Mouse (Mus musculus) hematopoietic stem cell, adult 5-6 weeks (primary cell): ENCODE measurements around the gene Arrdc5. TPM values are rescaled to one million over a fixed set of nuclear protein-coding genes. Genes with fewer than 3 reads are reported as not detected.
A peak's percentile ranks its signal among the peaks of the same experiment; 100 is the strongest.
"Not testable (repeated sequence)": the region's sequence is repeated elsewhere in the genome, so short reads cannot be mapped to it uniquely, and the experiment has no call there.

Experiments
- ATAC-seq, 2 experiments: fragments of 125-278 bp in 1 of 2; replicated peaks in 1 of 2; 2 replicates each; pipeline ENCODE4 v1.8.0; 2016 to 2017; ENCODE audit warnings: inconsistent platforms in 2 of 2, mild to moderate bottlenecking in 2 of 2, moderate number of reproducible peaks in 2 of 2, low read depth in 1 of 2, moderate TSS enrichment in 1 of 2; ENCODE audit not compliant: low FRiP score in 2 of 2, poor library complexity in 2 of 2, severe bottlenecking in 2 of 2, insufficient read depth in 1 of 2, low TSS enrichment in 1 of 2
- total RNA-seq: library from RNA; stranded (forward); fragments of 172-1452, 232-1000 nt; gene quantifications from 2 replicates; pipeline ENCODE4 v1.2.3, GENCODE M21; 2017

Arrdc5 gene
- total RNA-seq, 1 experiment from 2014 or later, result not detected

DNA sequence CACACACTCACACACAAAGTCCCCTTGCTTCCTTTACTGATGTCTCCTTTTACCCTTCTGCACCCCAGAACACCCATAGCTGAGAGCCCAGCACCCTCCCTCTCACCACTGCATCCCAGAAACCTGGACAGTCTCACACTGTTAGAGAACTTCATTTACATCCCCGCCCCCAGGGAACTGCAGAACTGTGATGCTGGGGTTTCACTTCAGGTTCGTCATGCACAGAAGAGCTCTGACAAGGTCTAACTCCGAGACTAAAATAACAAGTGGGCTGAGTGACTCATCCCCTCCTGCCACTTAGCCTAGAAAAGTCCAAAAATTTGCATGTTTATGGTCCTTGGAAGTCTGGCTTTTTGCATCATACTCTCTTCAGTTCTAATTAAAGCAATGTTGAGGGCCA is 33.8 kb downstream of the Arrdc5 start:
- no peak for ATAC-seq

GRCm38 (mm10) chr17:56265869-56266268 is 34.2 kb downstream of the Arrdc5 start:
- no peak for ATAC-seq

DNA sequence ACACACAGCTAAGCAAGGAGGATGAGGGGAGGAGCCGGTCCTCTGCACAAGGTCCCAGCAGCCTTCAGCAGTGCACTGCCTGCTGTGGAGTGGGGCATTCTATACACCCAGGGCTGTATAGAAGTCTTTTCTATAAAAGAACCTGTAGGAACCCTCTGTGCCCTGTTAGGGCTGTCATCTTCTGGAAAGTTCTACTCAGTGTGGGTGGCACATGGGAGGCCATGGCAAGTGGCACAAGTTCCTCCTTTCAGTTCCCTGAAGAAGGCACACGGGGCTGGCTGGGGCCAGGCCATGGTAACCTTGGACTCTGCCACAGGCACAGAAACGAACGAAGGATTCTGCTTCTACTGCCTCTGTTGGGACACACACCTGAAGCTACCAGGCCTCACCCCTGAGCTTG is 35.1 kb downstream of the Arrdc5 start:
- ATAC-seq, result no peak

- ATAC-seq, result peak; percentile 84 to 87
These were observed 36.1 kb downstream of the Arrdc5 start for GRCm38 (mm10) chr17:56264020-56264419.

GRCm38 (mm10) chr17:56262645-56263094 is 37.4 kb downstream of the Arrdc5 start:
- no peak for ATAC-seq

DNA sequence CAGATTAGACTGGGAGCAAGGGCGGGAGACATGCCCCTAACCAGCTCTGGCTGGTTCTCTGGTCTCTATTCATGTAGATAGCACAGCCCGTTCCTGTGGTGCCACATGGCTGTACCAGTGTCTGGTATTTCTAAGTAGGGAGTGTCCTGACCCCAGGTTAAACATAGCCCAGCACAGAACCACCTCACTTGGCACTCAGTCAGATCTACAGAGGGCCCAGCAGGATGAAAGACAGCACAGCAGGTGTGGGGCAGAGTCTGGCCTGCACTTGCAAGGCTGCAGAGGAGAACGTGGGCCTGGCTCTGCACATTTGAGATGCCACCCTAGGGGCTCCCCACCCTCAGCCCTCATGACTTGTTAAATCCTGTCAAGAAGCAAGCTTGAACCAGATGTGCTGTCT is 38.9 kb downstream of the Arrdc5 start:
- no peak for ATAC-seq

- no peak for ATAC-seq
These were observed 40.6 kb downstream of the Arrdc5 start for GRCm38 (mm10) chr17:56259301-56260037.

DNA sequence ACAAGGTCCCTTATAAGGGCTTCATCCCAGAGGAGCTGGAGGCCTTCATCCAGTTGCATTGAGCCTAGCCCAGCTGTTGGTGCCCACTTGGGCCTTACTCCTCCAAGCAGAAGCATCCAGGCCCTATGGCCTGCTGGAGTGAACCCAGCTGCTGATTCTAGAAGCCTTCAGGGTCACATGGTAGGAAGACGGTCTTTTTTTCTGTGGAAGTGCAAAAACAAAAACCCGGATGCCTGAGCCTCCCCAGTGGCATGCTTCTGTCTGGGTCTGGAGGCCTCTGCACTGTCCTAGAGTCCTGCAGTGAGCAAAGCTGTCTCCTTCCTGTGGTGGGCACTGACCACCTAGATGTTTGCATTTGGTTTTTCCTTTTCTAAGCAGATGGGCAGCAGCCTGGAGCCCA is 41.3 kb downstream of the Arrdc5 start:
- ATAC-seq, result not testable (repeated sequence)

DNA sequence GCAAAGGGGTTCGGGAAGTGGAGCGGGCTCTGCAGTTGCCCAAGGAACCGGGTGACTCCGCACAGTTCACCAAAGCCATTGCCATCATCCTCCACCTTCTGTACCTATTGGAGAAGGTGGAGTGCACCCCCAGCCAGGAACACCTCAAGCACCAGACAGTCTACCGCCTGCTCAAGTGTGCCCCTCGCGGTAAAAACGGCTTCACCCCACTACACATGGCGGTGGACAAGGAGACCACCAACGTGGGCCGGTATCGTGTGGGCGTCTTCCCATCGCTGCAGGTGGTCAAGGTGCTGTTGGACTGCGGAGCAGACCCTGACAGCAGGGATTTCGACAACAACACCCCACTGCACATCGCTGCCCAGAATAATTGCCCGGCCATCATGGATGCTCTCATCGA is 41.8 kb downstream of the Arrdc5 start:
- ATAC-seq, result not testable (repeated sequence)

DNA sequence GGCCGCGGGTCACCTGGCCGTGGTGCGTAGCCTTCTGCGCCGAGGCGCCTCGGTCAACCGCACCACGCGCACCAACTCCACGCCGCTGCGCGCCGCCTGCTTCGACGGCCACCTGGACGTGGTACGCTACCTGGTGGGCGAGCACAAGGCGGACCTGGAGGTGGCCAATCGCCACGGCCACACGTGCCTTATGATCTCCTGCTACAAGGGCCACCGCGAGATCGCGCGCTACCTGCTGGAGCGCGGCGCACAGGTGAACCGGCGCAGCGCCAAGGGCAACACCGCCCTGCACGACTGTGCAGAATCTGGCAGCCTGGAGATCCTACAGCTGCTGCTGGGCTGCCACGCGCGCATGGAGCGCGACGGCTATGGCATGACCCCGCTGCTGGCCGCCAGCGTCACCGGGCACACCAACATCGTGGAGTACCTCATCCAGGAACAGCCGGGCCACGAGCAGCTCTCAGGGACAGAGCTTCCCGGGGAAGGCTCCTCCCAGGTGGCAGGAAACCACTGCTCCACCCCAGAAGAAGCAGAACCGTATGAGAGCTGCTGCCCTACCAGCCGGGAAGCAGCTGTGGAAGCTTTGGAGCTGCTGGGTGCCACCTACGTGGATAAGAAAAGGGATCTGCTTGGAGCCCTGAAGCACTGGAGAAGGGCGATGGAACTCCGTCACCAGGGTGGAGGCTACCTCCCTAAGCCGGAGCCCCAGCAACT is 42.7 kb downstream of the Arrdc5 start:
- ATAC-seq, result no peak

GRCm38 (mm10) chr17:56256239-56256881 is 43.7 kb downstream of the Arrdc5 start, which contains the start of gene Fem1a:
Gene Fem1a (plus strand): TSS chr17:56256810.
- ATAC-seq, result peak; percentile 83 to 85

GRCm38 (mm10) chr17:56255863-56256238 is 44.2 kb downstream of the Arrdc5 start:
- ATAC-seq, result peak; percentile 84

- no peak for ATAC-seq
These were observed 44.7 kb downstream of the Arrdc5 start for GRCm38 (mm10) chr17:56255429-56255828.

GRCm38 (mm10) chr17:56254695-56255094 is 45.4 kb downstream of the Arrdc5 start:
- no peak for ATAC-seq

- peak; percentile 62 to 66 for ATAC-seq
These were observed 48.8 kb downstream of the Arrdc5 start for GRCm38 (mm10) chr17:56251136-56251829.

- ATAC-seq, result no peak
These were observed 54.5 kb downstream of the Arrdc5 start for GRCm38 (mm10) chr17:56245608-56246007.
